Mouse (Mus musculus) thymus, adult 2 months (tissue): ENCODE measurements around the gene Sash3.

Source experiments
- CTCF ChIP-seq: fragments of 200-500 bp; IDR thresholded peaks from 2 replicates; pipeline ENCODE4 v1.5.1; 2012; ENCODE audit warnings: mild to moderate bottlenecking, control low read depth, low read length, moderate library complexity, borderline replicate concordance; ENCODE audit not compliant: control insufficient read depth, poor library complexity, insufficient read depth; ENCODE audit errors: extremely low read depth
- POLR2A ChIP-seq: fragments of 200-500 bp; IDR thresholded peaks from 2 replicates; pipeline ENCODE4 v1.6.1; 2012; ENCODE audit warnings: mild to moderate bottlenecking, low read length, control low read depth, moderate library complexity; ENCODE audit not compliant: control insufficient read depth, poor library complexity, insufficient read depth; ENCODE audit errors: extremely low read depth

- TF ChIP-seq CTCF (no peak), POLR2A (no peak)
Observed at GRCm38 (mm10) chrX:48202436-48202835, 56.2 kb downstream of the Sash3 start.
